13 mouse cellular contexts compared by ENCODE assay signal in genomic region chr2:165323928-165324327, GRCm38 (mm10). TPM values are rescaled to one million over a fixed set of nuclear protein-coding genes. Genes with fewer than 3 reads are reported as not detected.
DNase-seq lines count a peak whose midpoint lies in the region; ATAC-seq lines count a peak whose summit lies in the region.
"Had no signal": no experiment of that assay in that cellular context is flagged by ENCODE, and none has a peak within 500 bp of the region (broad histone marks: within the 10 kb centered on the region; RNA-seq: fewer than 3 reads in every experiment).

No protein-coding gene starts in this region.

- no peak; the same call in 1 of the 2 replicates for ATAC-seq in kidney, embryonic 14.5 days (ENCODE audit: low FRiP score, low TSS enrichment)
- no peak for ATAC-seq in embryonic facial prominence, embryonic 11.5 days (replicated peaks; ENCODE audit: insufficient number of reproducible peaks, low FRiP score, low TSS enrichment, low read depth)
- ATAC-seq in midbrain, embryonic 14.5 days (ENCODE audit: low FRiP score, low TSS enrichment) = no peak

- peak overlapping the region; percentile 25 for H3K4me2 ChIP-seq in kidney, embryonic 14.5 days (replicated peaks; ENCODE audit: low read depth, low read length)
- H3K4me2 ChIP-seq in embryonic facial prominence, embryonic 11.5 days (ENCODE audit: low read depth, low read length) = no peak overlapping the region
- peak overlapping the region; percentile 94 for H3K4me2 ChIP-seq in midbrain, embryonic 14.5 days (ENCODE audit: low read length)

- H3K4me3 ChIP-seq in kidney, embryonic 14.5 days (ENCODE audit: low read length) = no peak overlapping the region; the same call in 1 of the 2 replicates
- H3K4me3 ChIP-seq in embryonic facial prominence, embryonic 11.5 days (ENCODE audit: low read depth, low read length) = no peak overlapping the region
- no peak overlapping the region for H3K4me3 ChIP-seq in midbrain, embryonic 14.5 days (replicated peaks; ENCODE audit: low read depth, low read length)
- H3K4me3 ChIP-seq: heart, embryonic 10.5 days had no signal

- H3K27me3 ChIP-seq in kidney, embryonic 14.5 days (ENCODE audit: control insufficient read depth, insufficient read depth, low read length) = no peaks in the 10 kb centered on the region
- no peaks in the 10 kb centered on the region for H3K27me3 ChIP-seq in embryonic facial prominence, embryonic 11.5 days (ENCODE audit: control insufficient read depth, insufficient read depth, low read length)
- H3K27me3 ChIP-seq in midbrain, embryonic 14.5 days (ENCODE audit: control insufficient read depth, insufficient read depth, low read length) = no peaks in the 10 kb centered on the region

- intact Hi-C loops in gastrocnemius, postnatal 36 days (cut with DNase I) = no loop called here

- WGBS in kidney, embryonic 14.5 days = 17% methylated on average over 5 of the region's 5 CpGs
- 30% methylated on average over 5 of the region's 5 CpGs for WGBS in embryonic facial prominence, embryonic 11.5 days
- WGBS in midbrain, embryonic 14.5 days = 40% methylated on average over 5 of the region's 5 CpGs

- DNase-seq in kidney, adult 18-20 months = no peak
- DNase-seq in embryonic facial prominence, embryonic 11.5 days (ENCODE audit: low spot score) = no peak
- peak; percentile 50 for DNase-seq in kidney, postnatal 10 days
- DNase-seq in midbrain, embryonic 14.5 days = no peak
- no peak for DNase-seq in MN1 (ENCODE audit: low spot score)
- DNase-seq in gastrocnemius, postnatal 36 days = no peak
- no peak for DNase-seq in frontal cortex, postnatal 36 days (ENCODE audit: low spot score in 2 of 2)
- DNase-seq: thymus, adult 2 months had no signal

- peaks cover 59% of the 10 kb centered on the region for H3K4me1 ChIP-seq in kidney, embryonic 14.5 days (ENCODE audit: control insufficient read depth, insufficient read depth, low read length)
- H3K4me1 ChIP-seq in embryonic facial prominence, embryonic 11.5 days (ENCODE audit: control insufficient read depth, insufficient read depth, low read length) = peaks cover 13% of the 10 kb centered on the region
- H3K4me1 ChIP-seq in midbrain, embryonic 14.5 days (ENCODE audit: control insufficient read depth, insufficient read depth, low read length) = peaks cover 47% of the 10 kb centered on the region

- no peak overlapping the region for H3K27ac ChIP-seq in kidney, embryonic 14.5 days (ENCODE audit: low read depth, low read length)
- no peak overlapping the region for H3K27ac ChIP-seq in embryonic facial prominence, embryonic 11.5 days (replicated peaks; ENCODE audit: low read depth, low read length)
- 0 out of 2 replicates have a peak overlapping the region, but pooled peaks have one; percentile 3 for H3K27ac ChIP-seq in midbrain, embryonic 14.5 days (replicated peaks; ENCODE audit: low read depth, low read length)
- H3K27ac ChIP-seq: heart, embryonic 10.5 days had no signal

- H3K36me3 ChIP-seq in kidney, embryonic 14.5 days (ENCODE audit: control insufficient read depth, insufficient read depth, low read length) = no peaks in the 10 kb centered on the region; the same call in 1 of the 2 replicates
- H3K36me3 ChIP-seq in embryonic facial prominence, embryonic 11.5 days (replicated peaks; ENCODE audit: control insufficient read depth, insufficient read depth, low read depth, low read length) = no peaks in the 10 kb centered on the region; the same call in 1 of the 2 replicates
- H3K36me3 ChIP-seq in midbrain, embryonic 14.5 days (ENCODE audit: control insufficient read depth, insufficient read depth, low read length) = no peaks in the 10 kb centered on the region; the same call in 1 of the 2 replicates

- H3K9ac ChIP-seq in kidney, embryonic 14.5 days (ENCODE audit: low read depth, low read length) = peak overlapping the region; percentile 20; the same call in 1 of the 2 replicates
- 0 out of 2 replicates have a peak overlapping the region, but pooled peaks have one; percentile 7 for H3K9ac ChIP-seq in embryonic facial prominence, embryonic 11.5 days (replicated peaks; ENCODE audit: low read length)
- no peak overlapping the region for H3K9ac ChIP-seq in midbrain, embryonic 14.5 days (replicated peaks; ENCODE audit: low read length)

- no peaks in the 10 kb centered on the region for H3K9me3 ChIP-seq in kidney, embryonic 14.5 days (ENCODE audit: control insufficient read depth, low read length)
- H3K9me3 ChIP-seq in embryonic facial prominence, embryonic 11.5 days (replicated peaks; ENCODE audit: control insufficient read depth, low read length) = no peaks in the 10 kb centered on the region
- no peaks in the 10 kb centered on the region for H3K9me3 ChIP-seq in midbrain, embryonic 14.5 days (ENCODE audit: control insufficient read depth, low read length)
- H3K9me3 ChIP-seq: heart, embryonic 10.5 days had no signal

RNA-seq across cellular contexts. Expression of gene Elmo2, which starts 2.4 kb away (rescaled TPM):
- 56.9 and 84.1 TPM in 2 replicates for polyA plus RNA-seq in kidney, embryonic 14.5 days (2014; fragmentation: Nextera tagmentation; extraction: Ambion mirVana)
- 85.9 and 92.9 TPM in 2 replicates for polyA plus RNA-seq in embryonic facial prominence, embryonic 11.5 days (2014; fragmentation: Nextera tagmentation; extraction: Ambion mirVana)
- 92.3 and 109 TPM in 2 replicates for polyA plus RNA-seq in midbrain, embryonic 14.5 days (2014; fragmentation: Nextera tagmentation; extraction: Ambion mirVana)
- total RNA-seq in gastrocnemius, postnatal 36 days (2021) = 10 to 100 TPM; 12.2 to 14.5 TPM

RNA-seq across cellular contexts. Expression of gene Slc35c2, which starts 36.3 kb away (rescaled TPM):
- polyA plus RNA-seq in kidney, embryonic 14.5 days (2014; fragmentation: Nextera tagmentation; extraction: Ambion mirVana) = 35.4 and 54.1 TPM in 2 replicates
- polyA plus RNA-seq in embryonic facial prominence, embryonic 11.5 days (2014; fragmentation: Nextera tagmentation; extraction: Ambion mirVana) = 38.6 and 41.8 TPM in 2 replicates
- 60.8 and 65.2 TPM in 2 replicates for polyA plus RNA-seq in midbrain, embryonic 14.5 days (2014; fragmentation: Nextera tagmentation; extraction: Ambion mirVana)
- 10 to 100 TPM; 19.5 to 20.8 TPM for total RNA-seq in gastrocnemius, postnatal 36 days (2021)

RNA-seq across cellular contexts. Expression of gene Zfp663, which starts 44.6 kb away (rescaled TPM):
- 0.67 and 0.88 TPM in 2 replicates for polyA plus RNA-seq in kidney, embryonic 14.5 days (2014; fragmentation: Nextera tagmentation; extraction: Ambion mirVana)
- polyA plus RNA-seq in embryonic facial prominence, embryonic 11.5 days (2014; fragmentation: Nextera tagmentation; extraction: Ambion mirVana) = 2.7 and 4.9 TPM in 2 replicates
- 8.4 and 10.8 TPM in 2 replicates for polyA plus RNA-seq in midbrain, embryonic 14.5 days (2014; fragmentation: Nextera tagmentation; extraction: Ambion mirVana)
- not detected for total RNA-seq in gastrocnemius, postnatal 36 days (2021)
- total RNA-seq: liver, adult 2 months; MEL; neutrophil, adult 5-6 weeks had no signal
- polyA plus RNA-seq: liver, adult 2 months; thymus, adult 2 months had no signal
